Mouse (Mus musculus): ENCODE data around the gene Cacnb1.

Gene Cacnb1

DNA sequence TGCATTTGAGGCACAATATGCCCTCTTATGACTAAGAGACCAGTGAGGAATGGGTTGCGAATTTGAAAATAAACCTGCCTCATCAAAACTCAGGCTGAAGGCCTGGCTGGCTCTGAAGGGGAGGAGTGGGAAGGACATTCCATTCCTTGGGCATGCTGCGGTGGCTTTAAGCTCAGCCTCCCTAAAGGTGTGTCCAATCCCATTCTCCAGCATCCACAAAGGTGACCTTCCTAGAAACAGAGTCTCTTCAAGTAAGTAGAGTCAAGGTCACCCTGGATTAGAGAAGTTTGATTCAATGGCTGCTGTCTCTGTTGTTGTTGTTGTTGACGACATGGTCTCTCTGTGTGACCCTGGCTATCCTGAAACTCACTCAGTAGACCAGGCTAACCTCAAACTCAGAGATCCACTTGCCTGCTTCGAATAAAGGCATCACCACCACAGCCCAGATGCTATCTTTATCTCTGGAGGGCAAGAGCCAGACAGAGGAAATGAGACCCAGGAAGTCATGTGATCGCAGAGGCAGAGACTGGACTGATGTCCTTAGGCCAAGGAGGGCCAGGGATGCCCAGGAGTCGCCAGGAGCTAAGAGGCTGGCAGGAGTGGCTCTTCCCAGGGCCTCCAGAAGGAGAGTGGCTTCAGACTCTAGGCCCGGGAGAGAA lies 64.1 kb downstream of the Cacnb1 start:
- in situ Hi-C loops (cut with MboI, MseI) = no loop called here

DNA sequence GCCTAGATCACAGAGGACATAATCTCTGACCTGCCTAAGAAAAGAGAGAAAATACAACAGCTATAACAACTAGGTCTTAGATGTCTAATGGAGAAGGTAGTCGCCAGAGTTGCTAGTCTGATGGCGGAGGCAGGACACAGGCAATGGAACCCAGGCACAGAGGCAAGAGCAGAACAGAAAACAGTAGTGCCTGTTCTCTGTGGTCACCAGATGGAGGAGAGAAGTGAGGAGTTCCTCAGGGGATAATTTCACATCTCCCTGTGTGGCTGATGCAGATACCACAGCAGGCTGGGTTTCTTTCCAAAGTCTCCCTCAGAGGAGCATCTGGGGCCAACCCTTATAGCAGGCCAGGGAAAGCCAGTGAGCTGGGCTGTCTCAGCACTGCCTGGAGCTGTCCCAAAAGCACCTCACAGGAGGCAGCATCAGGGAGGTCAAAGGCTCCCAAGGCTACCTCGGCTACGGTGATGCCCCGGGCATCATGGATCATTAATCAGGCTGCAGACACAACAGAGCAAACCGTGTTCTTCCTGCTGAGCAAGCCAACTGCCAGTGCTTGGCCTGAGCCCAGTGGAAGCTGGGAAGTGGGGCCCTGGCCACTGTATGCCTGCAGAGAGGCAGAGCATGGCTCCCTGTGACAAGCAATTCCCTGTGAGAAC lies 65.8 kb downstream of the Cacnb1 start:
- in situ Hi-C loops (cut with MboI, MseI) = no loop called here

- in situ Hi-C loops (cut with MboI, MseI) = no loop called here
These were observed 66.9 kb downstream of the Cacnb1 start for GRCm38 (mm10) chr11:97955915-97956314.

DNA sequence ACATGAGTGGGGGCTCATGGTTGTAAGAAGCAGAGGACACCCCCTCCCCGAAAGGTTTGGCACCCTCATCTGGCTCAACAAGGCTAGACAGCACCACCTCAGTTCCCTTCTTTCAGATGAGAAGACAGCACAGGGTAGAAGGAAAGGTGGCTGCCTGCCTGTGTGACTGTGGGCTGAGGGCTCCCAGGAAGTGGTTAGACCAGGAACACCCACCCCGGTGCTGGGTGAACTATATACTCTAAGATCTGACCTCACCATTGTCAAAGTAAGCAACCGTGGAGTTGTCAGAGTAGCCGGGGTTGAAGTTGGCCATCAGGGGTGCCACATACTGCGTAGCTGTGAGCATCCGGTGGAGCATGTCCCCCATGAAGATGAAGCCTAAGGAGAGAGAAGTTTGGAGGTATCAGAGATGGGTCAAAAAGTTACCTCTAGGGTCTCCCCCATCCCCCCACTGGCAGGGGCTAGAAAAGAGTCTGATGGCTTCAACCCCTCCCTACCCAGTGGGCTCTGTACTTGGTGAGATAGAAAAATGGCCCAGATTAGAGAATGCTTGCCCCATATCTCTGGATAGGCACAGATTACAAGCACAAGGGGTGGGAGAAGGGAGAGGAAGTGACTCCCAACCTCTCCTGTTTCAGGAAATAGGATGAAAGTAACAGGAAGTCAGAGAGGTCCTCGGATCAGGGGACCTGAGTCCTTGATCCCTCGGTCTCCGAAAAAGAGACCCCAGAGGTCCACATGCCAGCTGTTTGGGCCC lies 67.5 kb downstream of the Cacnb1 start:
- in situ Hi-C loops (cut with MboI, MseI) = no loop called here

DNA sequence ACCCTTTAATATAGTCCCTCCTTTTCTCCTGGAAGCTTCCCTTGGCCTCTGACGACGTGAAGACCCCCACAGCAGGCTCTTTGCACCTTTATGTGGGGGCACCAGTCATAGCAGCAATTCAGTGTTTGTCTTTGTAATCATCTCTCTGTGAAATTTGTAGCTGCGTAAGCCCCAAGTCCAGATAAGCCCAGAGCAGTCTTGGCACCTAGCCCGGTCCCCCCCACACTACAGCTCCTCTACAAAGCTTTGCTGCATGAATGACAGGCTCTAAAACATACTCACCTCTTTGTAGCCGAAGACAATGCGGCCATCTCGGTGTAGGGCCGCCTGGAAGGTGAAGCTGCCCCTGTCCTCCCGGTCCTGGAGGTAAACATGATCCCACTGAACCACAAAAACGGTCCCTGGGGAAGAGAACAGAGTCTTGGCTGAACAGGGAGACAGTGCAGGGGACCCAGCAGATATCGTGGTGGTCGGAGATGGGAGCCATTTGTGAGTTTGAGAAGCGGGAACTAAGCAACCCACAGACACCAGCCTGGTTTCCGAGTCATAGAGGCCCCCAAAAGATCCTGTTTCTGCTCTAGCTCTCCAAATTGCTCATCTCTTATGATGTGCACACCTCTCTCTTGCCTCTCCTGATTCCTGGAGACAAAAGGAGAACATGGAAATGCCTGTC lies 68.2 kb downstream of the Cacnb1 start:
- in situ Hi-C loops (cut with MboI, MseI) = no loop called here

- in situ Hi-C loops (cut with MboI, MseI) = no loop called here
These were observed 68.9 kb downstream of the Cacnb1 start for GRCm38 (mm10) chr11:97953939-97954275.

- in situ Hi-C loops (cut with MboI, MseI) = no loop called here
These were observed 69.5 kb downstream of the Cacnb1 start for GRCm38 (mm10) chr11:97953179-97953938.

GRCm38 (mm10) chr11:97952367-97953006 lies 70.3 kb downstream of the Cacnb1 start:
- in situ Hi-C loops (cut with MboI, MseI) = no loop called here
